Mouse (Mus musculus) left cerebral cortex, adult 18-20 months (tissue): ENCODE results near the gene Olfr490. TPM values are rescaled to one million over a fixed set of nuclear protein-coding genes. Genes with fewer than 3 reads are reported as not detected.

ENCODE experiments used
- DNase-seq, 2 experiments: peaks; one replicate each; pipeline ENCODE4 v3.0.0; 2021 to 2022; ENCODE audit warnings: low spot score in 2 of 2, mixed read lengths in 1 of 2
- long read RNA-seq, 2 experiments: library from polyadenylated mRNA; stranded (forward); transcript quantifications; one replicate each; pipeline ENCODE4 v2.0.0; 2021
- total RNA-seq, 2 experiments: library from RNA; stranded (reverse); gene quantifications; 2 replicates each; pipeline ENCODE4 v1.2.3; 2021

Gene Olfr490
- total RNA-seq: not detected
- long read RNA-seq, experiment 1: 0 reads
- long read RNA-seq, experiment 2: 0 reads

- DNase-seq: no peak
Observed at GRCm38 (mm10) chr7:108288834-108289233, at the start of gene Olfr490. Gene Olfr490 (minus strand): TSS chr7:108288934.

- DNase-seq: no peak
Observed at GRCm38 (mm10) chr7:108323574-108323973, 34.8 kb upstream of the Olfr490 start, which contains the start of gene Olfr492. Gene Olfr492 (minus strand): TSS chr7:108323674.

- DNase-seq: no peak
Observed at GRCm38 (mm10) chr7:108313151-108313550, 24.4 kb upstream of the Olfr490 start, which contains the start of gene Olfr491. Gene Olfr491 (plus strand): TSS chr7:108313451.

GRCm38 (mm10) chr7:108258247-108258646 is 30.5 kb downstream of the Olfr490 start, which contains the start of gene Olfr488:
Gene Olfr488 (minus strand): TSS chr7:108258347.
- DNase-seq: no peak

Other genes with a start within 250 kb of the Olfr490 start
- gene Olfr479, start 238.2 kb downstream of the Olfr490 start, total RNA-seq: not detected
- gene Olfr480, start 221.6 kb downstream of the Olfr490 start, total RNA-seq: not detected
- gene Olfr481, start 209.1 kb downstream of the Olfr490 start, total RNA-seq: not detected
- 1 to 10 TPM; 2.4 to 2.6 TPM for gene Olfr482, start 191.3 kb downstream of the Olfr490 start, total RNA-seq
- not detected for gene Olfr483, start 188.1 kb downstream of the Olfr490 start, total RNA-seq
- not detected for gene Olfr484, start 161.5 kb downstream of the Olfr490 start, total RNA-seq
- not detected for gene Olfr485, start 129.1 kb downstream of the Olfr490 start, total RNA-seq
- not detected for gene Olfr486, start 116.2 kb downstream of the Olfr490 start, total RNA-seq
- gene Olfr487, start 74.3 kb downstream of the Olfr490 start, total RNA-seq: not detected
- gene Olfr488, start 30.6 kb downstream of the Olfr490 start, total RNA-seq: not detected
- not detected for gene Olfr491, start 24.5 kb upstream of the Olfr490 start, total RNA-seq
- not detected for gene Olfr492, start 34.7 kb upstream of the Olfr490 start, total RNA-seq
- not detected for gene Olfr493, start 58.0 kb upstream of the Olfr490 start, total RNA-seq
- gene Olfr494, start 76.4 kb upstream of the Olfr490 start, total RNA-seq: not detected
- not detected for gene Olfr495, start 104.2 kb upstream of the Olfr490 start, total RNA-seq
- not detected for gene Olfr497, start 131.5 kb upstream of the Olfr490 start, total RNA-seq
- not detected for gene Olfr498, start 176.4 kb upstream of the Olfr490 start, total RNA-seq
- gene Olfr502, start 236.1 kb upstream of the Olfr490 start, total RNA-seq: not detected